Mouse (Mus musculus) stomach, embryonic 15.5 days (tissue): Measurements from ENCODE around the gene Cox19. TPM values are rescaled to one million over a fixed set of nuclear protein-coding genes. Genes with fewer than 3 reads are reported as not detected.

Experiments
- ATAC-seq: fragments of 200-750 bp; cut with Nextera tagmentation; 2 replicates; pipeline ENCODE4 v1.8.0; 2017; ENCODE audit warnings: low read depth, moderate number of reproducible peaks, moderate TSS enrichment; ENCODE audit not compliant: insufficient read depth, low FRiP score
- H3K27ac ChIP-seq: fragments of 300-500 bp; sonication (generic); 2 replicates; pipeline ENCODE4 v1.5.1; 2015; ENCODE audit warnings: mild to moderate bottlenecking, inconsistent platforms
- H3K27me3 ChIP-seq: fragments of 300-500 bp; sonication (generic); replicated peaks from 2 replicates; pipeline ENCODE4 v1.6.1; 2015; ENCODE audit warnings: inconsistent platforms
- H3K36me3 ChIP-seq: fragments of 300-500 bp; sonication (generic); 2 replicates; pipeline ENCODE4 v1.6.1; 2015; ENCODE audit warnings: inconsistent platforms
- H3K4me1 ChIP-seq: fragments of 300-500 bp; sonication (generic); 2 replicates; pipeline ENCODE4 v1.6.1; 2015; ENCODE audit warnings: inconsistent platforms
- H3K4me2 ChIP-seq: fragments of 300-500 bp; sonication (generic); 2 replicates; pipeline ENCODE4 v1.6.1; 2015; ENCODE audit warnings: mild to moderate bottlenecking, inconsistent platforms
- H3K4me3 ChIP-seq: fragments of 300-500 bp; sonication (generic); replicated peaks from 2 replicates; pipeline ENCODE4 v1.5.1; 2015; ENCODE audit warnings: inconsistent platforms
- H3K9ac ChIP-seq: fragments of 300-500 bp; sonication (generic); 2 replicates; pipeline ENCODE4 v1.6.1; 2015; ENCODE audit warnings: inconsistent platforms
- H3K9me3 ChIP-seq: fragments of 300-500 bp; sonication (generic); 2 replicates; pipeline ENCODE4 v1.6.1; 2016; ENCODE audit warnings: inconsistent platforms
- WGBS: fragments of 180-500 bp; shearing (Covaris S2); methylation state at CpG from one replicate; pipeline ENCODE4 v1.1.7; 2015; 5-methylcytosine and 5-hydroxymethylcytosine counted together
- polyA plus RNA-seq: library from polyadenylated mRNA; unstranded; fragments of >200 nt; fragmentation: Nextera tagmentation; extraction: Ambion mirVana; gene quantifications from 2 replicates; pipeline ENCODE4 v1.2.1, GENCODE M21; 2015

Cox19 gene
- polyA plus RNA-seq, 1 experiment from 2014 or later, result 115 TPM

DNA sequence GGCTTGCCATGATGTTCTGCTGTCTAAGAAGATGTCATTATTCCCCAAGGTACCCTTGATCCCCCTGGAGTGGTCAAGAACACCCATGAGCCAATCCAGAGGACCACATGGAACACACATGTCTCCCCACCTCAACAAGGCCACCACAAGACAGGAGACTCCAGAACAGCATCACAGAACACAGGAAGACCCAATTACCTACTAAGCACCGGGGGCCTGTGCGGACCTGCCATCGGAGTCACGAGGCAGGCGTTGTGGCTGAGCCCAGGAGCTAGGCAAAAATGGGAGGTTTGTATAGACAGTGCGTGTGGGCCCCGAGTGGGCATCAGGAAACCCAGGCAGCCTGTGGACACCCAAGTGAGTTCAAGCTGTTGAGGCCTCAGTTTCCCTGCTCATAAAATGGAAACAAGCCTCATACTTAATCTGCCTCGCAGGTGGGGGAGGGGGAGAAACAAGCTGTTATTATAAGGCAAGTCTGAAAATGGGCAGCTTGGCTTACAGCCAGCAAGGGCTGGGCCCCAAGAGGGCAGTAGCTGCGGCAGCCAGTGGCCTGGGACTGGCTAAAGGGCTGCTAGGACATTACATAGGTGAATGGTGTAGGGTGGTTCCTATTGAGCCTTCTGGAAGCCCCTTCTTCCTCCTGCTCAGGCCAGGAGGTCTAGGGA, 27.8 kb downstream of the Cox19 start:
- no peak overlapping the region for H3K9ac ChIP-seq
- H3K4me3 ChIP-seq, result no peak overlapping the region
- H3K27ac ChIP-seq, result no peak overlapping the region
- H3K4me1 ChIP-seq, result peaks cover 19% of the 10 kb centered on the region
- ATAC-seq, result no peak
- no peaks in the 10 kb centered on the region for H3K36me3 ChIP-seq
- H3K4me2 ChIP-seq, result peak overlapping the region; percentile 92
- WGBS, result 70% methylated on average over 9 of the region's 9 CpGs
- peaks cover 14% of the 10 kb centered on the region for H3K27me3 ChIP-seq
- no peaks in the 10 kb centered on the region for H3K9me3 ChIP-seq

DNA sequence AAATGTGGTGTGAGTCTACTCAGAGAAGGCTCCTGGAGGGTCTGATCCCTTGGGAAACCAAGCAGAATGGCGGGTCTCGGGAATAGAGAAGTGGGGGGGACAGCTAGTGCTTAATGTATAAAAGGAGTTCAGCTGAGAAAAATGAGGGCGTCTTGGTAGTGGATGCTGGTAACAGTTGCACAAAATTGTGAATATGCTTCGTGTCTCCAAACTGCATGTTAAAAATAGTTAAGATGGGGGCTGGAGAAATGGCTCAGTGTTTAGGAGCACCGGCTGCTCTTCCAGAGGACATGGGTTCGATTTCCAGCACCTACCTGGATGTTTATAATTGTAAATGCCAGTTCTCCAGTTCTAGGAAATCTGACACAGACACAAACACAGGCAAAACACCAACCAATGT, 29.9 kb downstream of the Cox19 start:
- H3K4me3 ChIP-seq, result no peak overlapping the region
- H3K36me3 ChIP-seq, result no peaks in the 10 kb centered on the region
- no peak for ATAC-seq
- peaks cover 14% of the 10 kb centered on the region for H3K27me3 ChIP-seq
- H3K9ac ChIP-seq, result no peak overlapping the region
- no peaks in the 10 kb centered on the region for H3K9me3 ChIP-seq
- no peak overlapping the region for H3K27ac ChIP-seq
- 85% methylated on average over 6 of the region's 6 CpGs for WGBS
- H3K4me2 ChIP-seq, result no peak overlapping the region
- H3K4me1 ChIP-seq, result peaks cover 28% of the 10 kb centered on the region

DNA sequence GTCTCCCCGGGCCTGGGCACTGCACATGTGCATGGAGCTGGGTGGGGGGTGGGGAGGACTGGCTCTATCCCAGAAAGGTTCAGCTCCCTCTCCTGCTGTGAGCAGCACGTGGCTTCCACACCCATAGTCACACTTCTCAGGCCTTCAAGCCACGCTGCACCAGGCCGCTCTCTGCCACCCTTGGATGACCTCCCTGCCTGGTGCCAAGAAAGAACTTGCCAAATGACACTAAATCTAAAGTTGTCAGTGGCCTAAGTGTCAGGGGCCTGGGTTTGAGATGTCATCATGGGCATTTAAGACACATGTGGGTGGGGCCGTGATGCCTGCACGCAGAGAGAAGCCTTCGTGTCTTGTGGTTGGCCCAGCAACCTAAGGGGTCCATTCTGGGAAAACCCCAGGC, 30.8 kb downstream of the Cox19 start:
- Histone ChIP-seq H3K4me1 (peaks cover 24% of the 10 kb centered on the region), H3K4me2 (no peak overlapping the region), H3K9ac (no peak overlapping the region), H3K36me3 (no peaks in the 10 kb centered on the region), H3K27me3 (peaks cover 14% of the 10 kb centered on the region), H3K4me3 (no peak overlapping the region), H3K27ac (no peak overlapping the region), H3K9me3 (no peaks in the 10 kb centered on the region)
- ATAC-seq, result no peak
- WGBS, result 72% methylated on average over 7 of the region's 7 CpGs

DNA sequence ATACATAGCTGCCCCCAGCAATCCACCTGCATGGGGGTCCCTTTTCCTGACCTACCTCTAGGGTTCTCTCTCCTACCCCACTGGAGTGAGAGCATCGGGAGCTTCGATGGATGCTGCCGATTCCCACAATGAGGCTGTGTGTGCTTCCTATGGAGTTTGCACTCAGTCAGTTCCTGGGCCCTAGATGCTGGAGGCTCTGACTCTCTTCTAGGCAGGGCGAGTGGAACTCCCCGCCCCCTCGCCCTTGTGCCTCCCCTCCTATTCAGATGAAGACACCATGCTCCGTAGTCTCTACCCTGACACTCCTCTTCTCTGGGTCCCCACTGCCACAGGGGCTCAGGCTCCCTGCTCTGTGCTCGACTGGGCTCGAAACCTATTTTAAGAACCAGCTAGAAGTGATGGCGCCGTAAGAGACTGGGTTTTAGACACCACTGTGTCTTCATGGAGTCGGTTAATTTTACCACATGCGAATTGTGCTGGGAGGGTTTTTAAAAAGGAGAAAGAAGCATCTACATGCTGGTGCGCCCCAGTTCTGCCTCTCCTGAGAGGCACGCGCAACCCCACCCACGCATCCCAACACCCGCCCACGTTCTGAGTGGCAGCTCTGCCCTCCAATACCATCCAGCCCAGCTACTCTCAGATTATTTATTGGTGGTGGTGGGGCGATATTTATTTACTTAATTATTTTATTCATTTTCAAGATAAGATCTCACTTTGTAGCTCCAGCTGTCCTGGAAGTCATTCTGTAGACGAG, 33.3 kb downstream of the Cox19 start:
- Histone ChIP-seq H3K4me3 (no peak overlapping the region), H3K27me3 (no peaks in the 10 kb centered on the region), H3K9me3 (no peaks in the 10 kb centered on the region), H3K36me3 (no peaks in the 10 kb centered on the region), H3K4me1 (peaks cover 9% of the 10 kb centered on the region; the same call in 1 of the 2 replicates), H3K4me2 (no peak overlapping the region), H3K9ac (no peak overlapping the region), H3K27ac (peak overlapping the region; percentile 74)
- ATAC-seq, result peak; percentile 16; the same call in 1 of the 2 replicates
- 66% methylated on average over 21 of the region's 21 CpGs for WGBS

DNA sequence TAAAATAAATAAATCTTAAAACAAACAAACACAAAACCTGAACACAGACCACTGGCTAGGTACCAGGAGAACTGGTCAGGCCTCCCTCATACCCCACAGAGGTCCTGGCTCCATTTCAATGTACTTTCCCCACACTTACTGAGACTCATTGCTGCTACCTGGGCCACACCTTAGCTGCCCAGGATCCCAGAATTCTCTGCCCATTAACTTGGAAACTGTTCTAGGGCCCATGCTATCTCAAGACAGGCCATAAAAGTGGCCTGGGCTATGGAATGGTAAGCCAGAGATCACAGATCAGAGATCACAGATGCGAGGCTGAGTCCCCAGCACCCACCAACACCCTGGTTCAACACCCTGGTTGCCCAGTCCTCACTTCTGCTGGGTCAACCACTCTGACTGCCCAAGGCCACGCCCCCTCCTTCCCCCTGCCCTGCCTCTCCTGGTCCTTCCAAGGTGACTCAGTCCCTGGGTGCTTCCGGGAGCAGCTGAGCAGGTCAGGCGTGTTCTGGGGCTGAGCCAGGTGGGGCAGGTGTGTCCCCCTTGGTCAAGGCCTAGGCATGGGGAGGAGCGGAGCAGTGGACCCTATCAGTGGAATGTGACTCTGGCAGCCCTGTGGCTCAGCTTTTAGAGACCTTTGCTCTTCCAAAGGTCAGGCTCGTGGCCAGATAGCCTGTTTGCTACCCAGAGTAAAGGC, 34.1 kb downstream of the Cox19 start:
- 46% methylated on average over 6 of the region's 6 CpGs for WGBS

DNA sequence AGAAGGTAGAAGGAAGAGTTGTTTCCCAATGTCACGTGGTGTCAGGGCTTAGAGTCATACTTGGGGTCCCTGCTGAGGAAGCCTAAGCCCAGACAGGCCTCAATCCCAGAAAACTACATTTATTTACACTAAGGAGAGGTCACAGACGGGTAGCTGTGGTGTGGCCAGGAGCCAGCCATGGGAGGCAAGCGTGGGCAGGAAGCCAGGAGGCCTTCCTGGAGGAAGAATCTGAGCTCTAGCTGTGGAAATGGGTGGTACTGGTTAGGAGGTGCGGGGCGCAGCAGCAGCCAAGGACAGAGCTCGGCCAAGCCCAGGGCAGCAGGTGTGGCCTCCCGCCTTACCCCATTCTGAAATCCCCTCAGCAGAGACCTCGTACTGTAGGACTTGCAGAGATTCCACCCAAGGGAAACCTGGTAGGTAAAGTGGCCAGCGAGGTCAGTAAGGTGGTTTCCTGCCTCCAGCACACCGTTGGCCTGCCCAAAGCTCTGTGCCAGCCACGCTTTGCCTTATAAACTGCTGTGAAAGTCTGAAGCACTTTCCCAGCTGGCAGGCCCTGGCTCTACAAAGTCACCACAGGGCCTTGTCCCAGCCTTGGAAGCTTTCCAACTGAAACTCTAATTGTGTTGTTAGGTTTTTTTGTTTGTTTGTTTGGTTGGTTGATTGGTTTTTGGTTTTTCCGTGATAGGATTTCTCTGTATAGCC, 36.1 kb downstream of the Cox19 start:
- Histone ChIP-seq H3K9ac (no peak overlapping the region), H3K27ac (no peak overlapping the region), H3K4me2 (no peak overlapping the region), H3K36me3 (no peaks in the 10 kb centered on the region), H3K4me3 (no peak overlapping the region), H3K27me3 (no peaks in the 10 kb centered on the region), H3K9me3 (no peaks in the 10 kb centered on the region), H3K4me1 (peaks cover 9% of the 10 kb centered on the region; the same call in 1 of the 2 replicates)
- no peak for ATAC-seq
- WGBS, result 75% methylated on average over 12 of the region's 12 CpGs

More for the DNA sequence above, 34.1 kb downstream of the Cox19 start:
- no peak overlapping the region for H3K4me2 ChIP-seq
- H3K9me3 ChIP-seq, result no peaks in the 10 kb centered on the region
- peak; percentile 90 for ATAC-seq
- H3K27ac ChIP-seq, result peak overlapping the region; percentile 74
- no peak overlapping the region for H3K4me3 ChIP-seq
- no peaks in the 10 kb centered on the region for H3K36me3 ChIP-seq
- peaks cover 9% of the 10 kb centered on the region; the same call in 1 of the 2 replicates for H3K4me1 ChIP-seq
- no peak overlapping the region for H3K9ac ChIP-seq
- no peaks in the 10 kb centered on the region for H3K27me3 ChIP-seq

DNA sequence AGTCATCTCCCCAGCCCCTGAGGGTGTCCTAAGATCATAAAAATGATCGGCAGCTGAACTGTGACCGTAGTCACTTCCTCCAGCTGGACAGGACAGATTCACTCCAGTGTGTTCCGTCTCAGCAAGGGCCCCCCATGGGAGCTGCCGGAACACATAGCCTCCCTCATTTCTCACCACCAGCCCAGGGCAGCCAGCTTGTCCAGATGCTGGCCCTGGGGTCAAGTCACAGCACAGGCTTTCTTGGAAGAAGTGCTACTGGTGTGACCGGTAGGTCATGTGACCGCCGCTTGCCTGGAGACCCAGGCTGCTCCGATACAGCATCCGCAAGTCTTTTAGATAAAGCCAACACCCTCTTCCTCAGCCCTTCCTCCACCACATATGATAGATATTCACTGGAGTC, 37.7 kb downstream of the Cox19 start:
- no peak for ATAC-seq
- Histone ChIP-seq H3K36me3 (no peaks in the 10 kb centered on the region), H3K27me3 (no peaks in the 10 kb centered on the region), H3K9me3 (no peaks in the 10 kb centered on the region), H3K9ac (no peak overlapping the region), H3K27ac (no peak overlapping the region), H3K4me3 (no peak overlapping the region), H3K4me1 (peaks cover 9% of the 10 kb centered on the region; the same call in 1 of the 2 replicates), H3K4me2 (no peak overlapping the region)
- WGBS, result 72% methylated on average over 9 of the region's 9 CpGs

DNA sequence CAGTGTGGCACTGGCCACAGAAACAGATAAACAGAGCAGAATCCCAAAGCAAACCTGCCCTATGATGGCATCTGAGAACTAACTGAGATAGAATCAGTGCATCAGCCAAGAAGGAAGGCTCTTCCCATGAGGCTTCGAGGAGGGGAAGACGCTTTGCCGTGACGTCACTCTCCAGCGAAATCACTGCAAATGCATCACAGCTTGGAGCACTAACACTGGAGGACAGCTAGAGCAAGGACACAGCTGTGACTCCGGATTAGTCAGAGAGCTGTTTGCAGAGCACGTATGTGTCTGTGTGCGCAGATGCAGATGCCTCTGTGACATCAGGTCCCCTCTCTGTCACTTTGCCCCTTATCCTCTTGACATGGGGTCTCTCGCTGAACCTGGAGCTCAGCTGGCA, 39.4 kb downstream of the Cox19 start:
- Histone ChIP-seq H3K27me3 (no peaks in the 10 kb centered on the region), H3K36me3 (no peaks in the 10 kb centered on the region), H3K27ac (no peak overlapping the region), H3K4me3 (no peak overlapping the region), H3K9ac (no peak overlapping the region), H3K9me3 (no peaks in the 10 kb centered on the region), H3K4me2 (no peak overlapping the region), H3K4me1 (no peaks in the 10 kb centered on the region)
- whole genome bisulfite sequencing, result 84% methylated on average over 9 of the region's 9 CpGs
- ATAC-seq, result no peak

DNA sequence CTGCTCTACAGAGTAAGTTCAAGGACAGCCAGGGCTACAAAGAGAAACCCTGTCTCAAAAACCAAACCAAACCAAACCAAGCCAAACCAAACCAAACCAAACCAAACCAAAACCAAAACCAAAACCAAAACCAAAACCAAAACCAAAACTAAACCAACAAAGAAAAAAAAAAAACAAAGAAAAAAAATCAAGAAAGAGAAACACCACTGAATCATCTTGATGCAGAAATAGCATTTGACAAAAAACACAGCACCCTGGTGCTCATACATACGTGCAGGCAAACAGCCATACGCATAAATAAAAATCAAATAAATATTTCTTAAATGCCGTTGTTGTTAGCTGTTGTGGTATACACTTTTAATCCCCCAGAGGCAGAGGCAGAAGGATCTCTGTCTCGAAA, 40.7 kb downstream of the Cox19 start:
- H3K27me3 ChIP-seq, result no peaks in the 10 kb centered on the region
- H3K9ac ChIP-seq, result no peak overlapping the region
- H3K9me3 ChIP-seq, result no peaks in the 10 kb centered on the region
- H3K36me3 ChIP-seq, result no peaks in the 10 kb centered on the region
- H3K27ac ChIP-seq, result no peak overlapping the region
- H3K4me2 ChIP-seq, result no peak overlapping the region
- no peaks in the 10 kb centered on the region for H3K4me1 ChIP-seq
- ATAC-seq, result no peak
- 84% methylated on average over 4 of the region's 4 CpGs for WGBS
- H3K4me3 ChIP-seq, result no peak overlapping the region

DNA sequence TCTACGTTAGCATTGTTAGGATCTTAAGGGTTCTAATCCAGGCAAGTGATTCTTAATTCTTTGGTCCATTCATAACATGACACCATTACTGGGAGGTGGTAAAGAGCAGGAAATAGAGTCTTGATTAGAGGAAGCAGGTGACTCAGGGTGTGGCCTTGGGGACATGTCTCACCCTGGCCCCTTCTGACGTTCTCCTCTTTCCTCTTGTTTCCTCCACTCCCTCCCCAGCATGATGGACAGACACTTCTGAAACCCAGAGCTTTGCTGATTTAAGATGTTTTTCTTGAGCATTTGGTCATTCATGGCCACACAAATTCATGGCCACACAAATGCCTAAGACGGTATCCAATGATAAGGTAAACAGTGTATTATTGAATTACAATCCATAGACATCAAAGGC, 41.3 kb downstream of the Cox19 start:
- 57% methylated on average over 3 of the region's 3 CpGs for WGBS
- Histone ChIP-seq H3K27me3 (no peaks in the 10 kb centered on the region), H3K36me3 (no peaks in the 10 kb centered on the region), H3K4me1 (no peaks in the 10 kb centered on the region), H3K4me3 (no peak overlapping the region), H3K9ac (no peak overlapping the region), H3K4me2 (no peak overlapping the region), H3K9me3 (no peaks in the 10 kb centered on the region), H3K27ac (no peak overlapping the region)
- no peak for ATAC-seq

DNA sequence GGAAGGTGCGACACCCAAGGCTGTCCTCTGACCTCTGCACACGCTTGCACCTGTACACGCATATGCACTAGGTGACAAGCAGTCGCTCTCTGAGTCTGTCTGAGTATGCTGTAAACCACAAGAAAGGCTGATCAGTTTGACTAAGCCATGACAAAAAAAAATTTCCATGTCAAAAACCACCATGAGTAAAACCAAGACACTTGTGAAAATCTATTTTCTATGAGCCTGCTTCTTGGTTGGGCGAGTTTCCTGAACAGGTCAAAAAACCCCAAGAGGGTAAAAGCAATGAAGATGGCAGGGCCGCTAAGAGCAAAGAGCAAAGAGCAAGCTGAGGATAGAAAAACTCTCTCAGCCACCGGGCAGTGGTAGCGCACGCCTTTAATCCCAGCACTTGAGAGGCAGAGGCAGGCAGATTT, 47.6 kb downstream of the Cox19 start:
- H3K4me2 ChIP-seq, result no peak overlapping the region
- no peak overlapping the region for H3K9ac ChIP-seq
- ATAC-seq, result no peak
- WGBS, result 85% methylated on average over 9 of the region's 9 CpGs
- H3K4me1 ChIP-seq, result no peaks in the 10 kb centered on the region
- H3K27ac ChIP-seq, result no peak overlapping the region
- H3K36me3 ChIP-seq, result no peaks in the 10 kb centered on the region
- no peaks in the 10 kb centered on the region for H3K9me3 ChIP-seq
- no peaks in the 10 kb centered on the region for H3K27me3 ChIP-seq
- no peak overlapping the region for H3K4me3 ChIP-seq
